Mouse (Mus musculus) forelimb bud, embryonic 11.5 days (tissue): ENCODE results near the gene Zfp142.

Experiments used
- DNase-seq: peaks from one replicate; pipeline ENCODE4 v3.0.0-alpha.2; 2012; ENCODE audit warnings: low read depth, low spot score

Gene Zfp142

DNA sequence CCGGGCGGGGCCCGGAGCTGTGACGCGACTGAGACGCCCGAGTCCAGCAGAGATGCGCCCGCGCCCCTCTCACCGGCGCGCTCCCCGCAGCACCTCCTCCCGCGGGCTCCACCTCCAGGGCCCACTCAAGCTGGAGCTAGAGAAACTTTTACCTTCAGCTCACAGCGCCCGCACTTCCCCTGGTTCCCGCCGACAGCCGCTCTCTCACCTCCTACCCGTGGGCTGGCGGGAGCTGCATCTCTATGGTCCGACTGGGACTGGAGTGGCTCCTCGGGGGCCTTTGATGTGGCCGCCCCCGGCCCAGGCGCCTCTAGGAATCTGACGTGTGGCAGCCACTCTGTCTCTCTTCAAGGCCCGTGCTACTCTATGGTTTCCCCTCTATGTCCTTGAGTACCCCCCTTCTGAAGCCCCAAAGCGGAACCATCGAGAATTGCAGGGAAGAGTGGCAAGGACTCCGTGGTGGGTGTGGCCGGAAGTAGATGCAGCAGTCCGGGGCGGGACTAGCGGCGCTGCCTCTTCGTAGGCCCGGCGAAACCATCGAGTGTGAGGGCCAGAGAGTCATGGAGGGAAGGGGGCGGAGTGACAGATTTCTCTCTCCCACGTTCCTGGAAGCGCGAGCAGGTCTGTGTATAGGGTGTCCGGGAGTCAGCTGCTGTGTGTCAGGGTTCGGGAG, at the start of gene Zfp142, which contains the start of gene Bcs1l:
Zfp142 (minus strand) TSS at position 474 of the 673 bp plus-strand sequence.
Bcs1l (plus strand) TSS at position 517 of the 673 bp plus-strand sequence.
- peak; percentile 99 for DNase-seq

DNA sequence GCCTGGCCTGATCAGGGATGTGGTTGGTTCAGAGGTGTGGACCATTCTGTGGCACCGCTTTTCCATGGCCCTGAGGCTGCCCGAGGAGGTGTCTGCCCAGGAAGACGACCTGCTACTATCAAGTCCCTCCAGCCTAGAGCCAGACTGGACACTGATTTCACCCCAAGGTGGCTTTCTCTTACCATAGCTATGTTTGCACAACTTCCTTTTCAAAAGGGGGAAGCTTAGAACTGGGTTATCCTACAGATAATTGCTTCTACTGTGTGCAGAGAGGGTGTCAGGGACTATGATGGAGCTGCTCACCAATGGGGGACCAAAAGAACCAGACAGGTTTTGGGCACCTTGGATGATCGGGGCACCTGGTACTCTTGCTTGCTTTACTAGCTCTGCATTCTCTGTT, 44.7 kb upstream of the Zfp142 start:
- no peak for DNase-seq

DNA sequence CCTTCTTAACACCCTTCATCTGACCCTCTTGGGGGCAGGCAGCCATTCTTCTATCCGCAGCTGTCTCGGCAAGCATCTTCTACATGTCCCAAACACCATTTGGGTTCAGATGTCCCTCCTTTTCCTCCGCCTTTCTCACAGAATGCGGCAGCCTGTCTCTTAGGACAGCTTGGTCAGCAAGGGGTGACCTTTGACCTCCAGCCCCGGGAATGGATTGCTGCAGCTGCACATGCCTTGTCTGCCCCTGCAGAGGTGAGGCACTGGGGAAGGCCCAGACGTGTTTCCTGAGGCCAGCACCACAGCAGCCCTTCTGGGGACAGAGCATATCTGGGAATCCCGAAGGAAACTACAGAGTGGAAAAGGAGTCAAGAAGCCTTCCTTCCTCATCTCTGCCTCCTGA, 40.0 kb upstream of the Zfp142 start:
- DNase-seq: no peak

DNA sequence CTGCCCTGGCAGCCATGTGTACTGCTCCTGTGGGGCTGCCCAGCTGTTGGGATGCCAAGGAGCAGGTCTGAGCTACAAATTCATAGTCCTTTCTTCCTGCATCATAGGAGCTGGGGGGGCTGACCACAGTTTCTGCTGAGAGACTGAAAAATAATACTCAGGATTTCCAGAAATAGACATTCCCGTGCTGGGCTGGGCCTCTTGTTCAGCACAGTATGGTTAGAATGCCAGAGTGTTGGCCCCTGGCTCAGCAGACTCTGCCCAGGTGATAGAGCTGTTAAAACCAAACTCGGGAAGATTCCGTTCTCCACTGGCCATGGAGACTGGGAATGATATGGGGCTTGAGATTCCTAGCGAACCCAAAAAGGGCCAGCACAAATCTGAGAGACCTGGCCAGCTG, 38.0 kb upstream of the Zfp142 start:
- DNase-seq: no peak

DNA sequence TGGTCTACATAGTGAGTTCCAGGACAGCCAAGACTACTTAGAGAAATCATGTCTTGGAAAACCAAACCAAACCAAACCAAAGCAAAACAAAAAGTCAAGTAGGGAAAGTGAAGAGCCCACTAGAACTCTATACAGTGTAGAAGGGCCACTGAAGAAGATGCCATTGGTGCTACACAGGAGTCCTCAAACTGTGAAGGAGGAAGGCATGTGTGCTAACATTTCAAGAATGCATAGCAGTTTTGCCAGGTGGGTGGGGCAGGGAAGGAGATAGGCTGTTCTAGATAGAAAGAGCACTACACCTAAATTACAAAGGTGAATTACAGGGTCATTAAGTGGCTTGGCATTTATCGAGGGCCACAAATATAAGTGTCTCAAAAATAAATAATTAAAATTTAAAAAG, 36.1 kb upstream of the Zfp142 start:
- DNase-seq: no peak

DNA sequence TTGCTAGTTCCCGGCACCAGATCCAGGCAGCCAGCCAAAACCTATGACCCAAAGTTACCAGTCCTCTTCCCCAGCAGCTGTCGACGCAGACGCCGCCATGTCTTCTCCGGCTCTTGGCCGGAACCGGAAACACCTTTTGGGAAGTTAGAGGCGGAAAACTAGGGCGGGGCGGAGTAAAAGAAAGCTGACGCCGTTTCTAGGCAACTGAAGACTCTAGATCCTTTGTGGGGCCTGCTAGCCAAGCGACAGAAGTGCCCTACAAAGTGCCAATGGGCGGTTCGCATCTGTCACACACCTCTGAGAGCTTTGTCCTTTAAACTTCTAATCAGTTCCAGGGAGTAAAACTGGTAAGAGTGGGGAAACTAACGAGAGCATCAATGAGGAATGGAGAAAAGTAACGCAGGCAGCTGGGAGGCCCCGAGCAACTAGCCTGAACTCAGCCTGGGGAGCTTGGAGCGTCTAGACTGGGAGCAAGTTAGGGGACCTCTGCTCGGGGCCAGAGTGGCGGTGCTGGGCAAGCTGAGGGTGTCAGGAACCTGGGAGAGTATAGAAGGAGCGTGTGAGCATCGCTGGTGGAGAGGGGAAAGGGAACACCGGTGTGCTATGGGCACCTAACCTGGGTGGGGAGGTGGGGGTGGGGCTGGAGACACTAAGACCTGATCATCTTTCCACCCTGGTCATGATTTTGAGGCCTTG, 13.4 kb upstream of the Zfp142 start, which contains the start of the genes Rnf25 and Stk36:
Rnf25 (minus strand) TSS at position 131 of the 696 bp plus-strand sequence.
Stk36 (plus strand) TSS at position 179 of the 696 bp plus-strand sequence.
- DNase-seq: peak; percentile 82

DNA sequence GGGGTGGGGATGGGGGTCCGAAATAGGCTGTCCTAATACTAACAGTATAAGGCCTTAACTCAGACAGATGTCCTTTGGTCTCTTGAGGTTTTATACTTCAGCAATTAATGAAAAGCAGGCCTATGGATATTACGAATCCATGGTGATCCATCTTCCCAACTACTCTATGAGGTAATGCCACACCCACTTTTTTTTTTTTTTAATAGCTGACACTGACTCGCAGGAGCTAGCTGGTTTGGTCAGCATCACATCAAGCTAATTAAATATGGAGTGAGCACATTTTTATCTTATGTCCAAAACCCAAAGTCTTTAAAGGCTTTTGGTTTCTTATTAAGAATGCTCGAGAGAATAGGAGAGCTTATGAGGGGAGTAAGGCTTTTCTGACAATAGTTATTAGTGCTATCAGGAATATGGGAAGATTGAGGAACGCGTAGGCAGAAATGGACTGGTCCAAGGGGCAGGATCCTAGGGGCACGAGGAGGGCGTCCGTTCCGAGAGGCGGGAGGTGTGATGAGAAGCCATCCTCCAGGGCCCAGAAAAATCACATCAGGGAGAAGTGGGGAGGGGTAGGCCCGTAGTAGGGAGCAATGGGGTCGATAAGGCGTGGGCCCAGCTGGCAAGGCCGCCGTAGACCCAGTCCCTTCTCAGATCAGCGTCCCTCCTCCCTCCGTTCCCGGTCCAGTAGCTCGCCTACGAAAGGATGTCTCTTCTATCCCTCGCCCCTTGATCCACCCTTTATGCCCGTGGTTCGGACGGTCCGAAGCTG, 12.6 kb upstream of the Zfp142 start:
- DNase-seq: no peak

DNA sequence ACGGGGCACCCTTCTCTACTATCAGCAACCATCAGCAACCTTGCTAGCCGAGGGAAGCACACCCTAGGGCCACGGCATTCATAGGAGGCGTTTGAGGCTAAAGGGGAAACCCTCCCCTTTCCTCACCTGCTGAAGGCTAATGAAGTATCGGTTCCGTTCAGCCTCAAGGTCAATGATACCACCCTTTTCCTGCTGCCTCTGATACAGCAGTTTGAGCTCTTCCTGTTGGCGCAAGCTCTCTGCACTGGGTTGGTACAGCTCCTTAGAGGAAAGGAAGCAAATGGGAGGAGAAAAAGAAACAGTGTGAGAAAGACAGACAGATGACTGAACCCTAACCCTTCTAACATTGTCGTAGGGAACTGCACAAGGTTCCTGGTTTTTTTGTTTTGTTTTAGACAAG, 6.4 kb upstream of the Zfp142 start:
- no peak for DNase-seq

DNA sequence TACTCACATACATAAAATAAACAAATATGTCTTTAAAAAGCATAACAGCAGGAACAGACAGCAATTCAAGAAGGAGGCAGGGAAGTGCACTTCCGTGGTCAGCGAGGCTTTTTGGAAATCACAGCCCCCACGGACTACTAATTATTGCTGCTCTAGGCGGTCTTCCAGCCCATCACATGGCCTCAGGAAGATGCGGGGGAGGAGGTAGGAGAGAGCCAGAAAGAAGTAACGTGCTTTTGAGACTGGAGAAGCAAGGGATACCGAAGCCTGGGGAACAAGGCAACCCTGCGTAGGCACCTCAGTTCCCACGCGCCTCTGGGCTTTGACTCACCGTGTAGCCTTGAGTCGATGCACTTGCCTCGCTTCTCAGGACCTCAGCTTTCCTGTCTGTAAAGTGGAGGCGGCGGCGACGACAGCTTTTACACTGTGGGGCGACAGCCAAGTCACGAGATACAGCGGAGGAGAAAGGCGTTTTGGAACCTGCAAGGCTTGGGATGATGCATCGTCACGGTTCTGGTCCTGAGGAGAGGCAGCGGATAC, 743 bp downstream of the Zfp142 start:
- DNase-seq: no peak

DNA sequence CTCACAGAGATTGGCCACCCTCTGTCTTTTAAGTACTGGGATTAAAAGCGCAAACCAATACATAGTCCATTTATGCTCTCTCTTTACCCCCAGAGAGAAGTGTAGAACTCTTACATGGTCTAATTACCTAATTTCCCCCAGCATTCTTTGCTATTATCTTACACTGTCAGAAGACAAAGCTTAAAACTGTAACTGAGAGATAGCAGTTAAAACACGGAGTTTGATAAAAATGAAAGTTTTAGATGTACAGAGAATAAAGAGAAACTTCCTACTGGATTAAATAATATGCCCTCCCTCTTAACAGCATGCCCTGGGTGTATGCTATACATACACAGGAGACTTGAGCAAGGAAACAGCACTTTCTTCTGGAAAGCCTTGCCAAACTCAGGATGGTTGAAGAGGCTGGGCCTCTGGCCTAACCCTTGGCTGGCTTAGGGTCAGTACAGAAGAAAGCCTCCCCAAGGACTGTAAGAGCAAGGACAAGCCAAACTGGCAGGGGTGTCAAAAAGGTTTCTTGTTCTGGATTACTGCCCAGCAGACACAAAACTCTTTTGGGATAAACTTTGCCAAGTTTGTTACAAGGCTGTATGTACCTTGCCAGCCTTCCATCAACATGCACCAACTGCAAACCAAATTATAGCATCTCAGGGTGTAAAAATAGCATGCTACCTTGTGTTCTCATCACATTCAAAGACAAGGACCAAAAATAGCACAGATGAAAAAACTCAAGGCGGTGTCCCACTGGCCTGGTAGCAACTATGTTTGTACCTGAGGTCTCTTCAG, 3.2 kb downstream of the Zfp142 start:
- no peak for DNase-seq

DNA sequence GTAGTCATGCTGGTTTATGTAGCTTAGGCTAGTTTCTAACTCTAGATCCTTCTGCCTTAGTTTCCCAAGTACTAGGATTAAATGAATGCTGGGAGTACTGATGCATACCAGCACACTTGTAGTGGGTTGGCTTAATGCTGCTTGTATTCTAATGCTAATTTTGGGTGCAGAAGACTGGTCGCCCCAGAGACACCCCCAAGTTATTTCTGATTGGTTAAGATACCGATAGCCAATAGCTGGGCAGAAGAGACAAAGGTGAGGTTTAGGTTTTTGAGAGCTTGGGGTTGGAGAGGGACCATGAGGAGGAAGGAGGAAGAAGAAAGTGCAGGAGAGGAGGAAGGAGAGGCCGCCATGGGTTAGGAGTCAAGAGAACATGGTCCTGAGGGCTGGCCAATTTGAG, 5.4 kb downstream of the Zfp142 start:
- DNase-seq: no peak

DNA sequence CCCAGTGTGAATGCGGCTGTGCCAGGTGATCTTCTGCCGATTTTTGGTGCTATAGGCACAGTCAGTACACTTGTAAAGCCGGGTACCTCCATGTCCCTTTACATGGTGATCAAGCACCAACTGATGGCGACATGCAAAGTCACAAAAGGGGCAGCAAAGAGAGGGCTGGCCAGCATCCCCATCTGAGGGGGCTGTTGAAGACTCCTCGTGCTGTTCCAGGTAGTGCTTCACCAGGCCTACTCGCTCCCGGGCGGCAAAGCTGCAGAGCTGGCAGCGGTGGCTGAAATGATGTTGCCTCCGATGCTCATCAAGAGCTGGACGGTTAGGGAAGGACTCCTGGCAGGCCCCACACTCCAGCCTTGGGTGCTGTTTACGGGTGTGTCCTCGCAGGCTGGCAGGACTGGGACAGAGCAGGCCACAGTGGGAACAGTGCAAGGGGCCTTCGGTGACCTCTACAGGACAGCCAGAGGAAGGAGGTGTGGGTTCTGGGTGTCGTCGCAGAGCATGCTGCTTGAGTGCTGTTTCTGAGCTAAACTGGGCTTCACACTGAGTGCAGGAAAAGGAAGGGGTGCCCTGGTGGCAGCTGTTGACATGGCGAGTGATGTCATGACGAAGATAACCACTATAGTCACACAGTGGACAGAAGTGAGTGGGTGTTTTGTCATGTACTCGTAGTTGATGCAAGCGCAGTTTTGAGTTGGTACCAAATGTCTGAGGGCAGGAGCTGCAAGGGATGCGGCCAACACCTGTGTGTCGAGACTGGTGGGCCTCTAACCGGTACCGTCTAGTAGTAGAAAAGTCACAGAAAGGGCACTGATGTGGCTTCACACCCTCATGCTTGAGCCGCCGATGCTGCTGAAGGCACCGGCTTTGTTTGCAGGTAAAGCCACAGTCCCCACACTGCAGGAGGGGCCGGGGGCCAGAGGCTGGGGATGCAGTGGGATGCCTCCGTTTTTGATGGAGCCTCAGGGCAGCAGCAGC, 18.0 kb downstream of the Zfp142 start:
- DNase-seq: no peak

DNA sequence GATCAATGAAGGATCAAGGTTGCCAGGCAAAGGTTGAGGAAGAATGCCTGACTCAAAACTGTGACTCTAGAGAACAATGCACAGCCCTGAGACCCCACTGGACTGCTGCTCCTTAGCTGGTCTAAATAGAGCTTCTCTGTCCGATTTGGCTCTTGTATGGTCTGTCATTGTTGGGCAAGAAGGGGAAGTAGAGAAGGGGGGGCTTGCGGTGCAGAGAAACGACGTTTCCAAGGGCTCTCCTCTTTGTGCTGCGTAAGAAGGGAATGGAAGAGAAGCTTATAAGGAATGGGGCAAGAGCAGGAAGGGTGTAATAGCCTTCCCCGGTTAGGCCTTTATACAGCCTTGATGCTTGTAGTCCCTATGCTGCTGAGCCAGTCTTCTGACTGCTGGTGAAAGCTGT, 22.2 kb downstream of the Zfp142 start:
- no peak for DNase-seq

DNA sequence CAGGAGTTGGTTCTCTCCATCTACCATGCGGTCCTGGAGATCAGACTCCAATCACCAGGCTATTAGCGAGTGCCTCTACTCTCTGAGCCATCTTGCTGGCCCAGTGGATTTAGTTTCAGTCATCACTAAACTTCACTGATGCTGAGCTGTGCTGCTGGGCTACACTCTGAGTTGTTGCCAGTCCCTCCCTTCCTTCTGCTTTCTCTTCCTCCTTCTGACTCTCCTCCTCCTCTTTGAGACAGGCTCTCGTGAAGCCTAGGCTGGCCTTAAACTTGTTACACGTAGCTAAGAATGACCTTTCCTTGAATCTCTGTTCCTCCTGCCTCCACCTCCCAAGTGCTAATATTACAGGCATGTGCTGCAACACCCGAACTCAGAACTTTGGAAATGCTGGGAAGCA, 29.0 kb downstream of the Zfp142 start:
- no peak for DNase-seq

DNA sequence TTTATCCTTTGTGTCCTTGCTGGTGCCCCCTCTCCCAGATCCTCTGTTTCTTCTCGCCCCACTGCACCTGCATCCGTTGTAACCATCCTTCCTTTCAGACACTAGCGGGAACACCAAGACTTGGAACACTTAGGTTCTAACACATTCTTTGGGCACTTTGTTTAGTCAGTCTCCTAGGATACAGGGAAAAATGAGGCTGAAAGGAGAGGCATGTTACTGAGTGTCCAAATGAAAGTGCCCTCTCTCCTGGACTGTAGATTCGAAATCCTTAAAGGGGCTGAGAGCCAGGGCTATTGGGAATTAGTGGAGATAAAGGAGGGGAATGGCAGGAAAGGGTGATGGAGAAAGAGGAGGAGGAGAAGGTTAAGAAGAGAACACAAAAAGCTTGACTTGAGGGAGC, 43.9 kb downstream of the Zfp142 start, which contains the start of gene Usp37:
Usp37 (minus strand) TSS at position 101 of the 400 bp plus-strand sequence.
- DNase-seq: no peak

DNA sequence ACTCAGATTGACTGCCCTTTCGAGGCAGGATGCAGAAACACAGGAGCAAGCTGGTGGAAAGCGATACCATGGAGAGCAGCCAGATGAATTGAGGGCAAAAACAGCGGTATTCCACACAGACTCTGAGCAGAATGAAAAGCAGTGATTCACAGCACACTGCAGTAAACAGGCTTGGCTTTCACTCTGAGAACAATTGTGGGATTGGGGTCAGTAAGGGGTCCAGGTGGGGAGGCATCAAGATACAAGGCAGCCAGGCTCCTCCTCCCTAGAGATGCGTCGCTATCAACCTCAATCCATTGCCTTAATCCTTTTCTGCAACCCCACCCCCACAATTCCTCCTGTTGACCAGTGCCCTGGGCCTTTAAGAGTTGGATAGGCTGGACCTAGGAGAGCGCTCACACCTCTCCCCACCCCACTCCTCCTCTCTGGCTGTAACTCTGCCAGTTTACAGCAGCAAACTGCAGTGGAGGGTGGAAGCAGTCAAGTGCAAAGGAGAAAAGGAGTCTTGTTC, 45.5 kb downstream of the Zfp142 start, which contains the start of gene Plcd4:
Plcd4 (plus strand) TSS at position 438 of the 511 bp plus-strand sequence.
- DNase-seq: peak; percentile 14

DNA sequence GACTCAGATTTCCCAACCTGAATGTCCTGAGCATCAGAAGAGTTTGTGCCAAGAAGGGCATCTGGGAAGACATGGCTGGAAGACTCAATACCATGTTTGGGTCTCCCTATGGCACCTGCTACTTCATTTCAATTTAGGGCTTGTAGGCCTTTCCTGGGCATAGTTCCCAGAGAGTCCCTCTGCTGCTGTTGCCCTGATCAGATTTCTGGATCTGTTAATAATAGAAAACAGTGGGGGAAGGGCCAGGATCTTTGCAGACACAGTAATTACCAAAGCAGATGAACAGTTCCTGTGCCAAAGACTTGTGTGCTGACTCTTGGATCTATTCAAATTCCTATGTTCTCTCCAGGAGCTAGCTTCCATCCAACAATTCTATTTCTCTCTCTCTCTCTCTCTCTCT, 49.4 kb downstream of the Zfp142 start:
- DNase-seq: no peak

DNA sequence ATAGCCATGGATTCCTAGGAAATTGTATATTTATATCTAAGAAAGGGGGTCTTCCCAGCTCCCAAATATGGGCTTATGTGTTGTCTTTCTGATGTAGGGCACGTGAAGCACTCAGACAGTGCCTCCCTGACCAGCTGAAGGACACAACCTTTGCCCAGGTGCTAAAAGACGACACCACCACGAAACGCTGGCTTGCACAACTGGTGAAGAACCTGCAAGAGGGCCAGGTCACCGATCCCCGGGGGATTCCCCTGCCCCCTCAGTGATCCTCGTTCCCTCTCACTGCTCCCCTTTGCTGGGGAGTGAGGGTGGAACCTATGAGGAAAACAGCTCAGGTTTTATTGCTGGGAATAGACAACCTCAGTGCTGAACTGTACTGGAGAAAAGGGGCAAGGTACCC, 59.5 kb downstream of the Zfp142 start:
- DNase-seq: no peak

DNA sequence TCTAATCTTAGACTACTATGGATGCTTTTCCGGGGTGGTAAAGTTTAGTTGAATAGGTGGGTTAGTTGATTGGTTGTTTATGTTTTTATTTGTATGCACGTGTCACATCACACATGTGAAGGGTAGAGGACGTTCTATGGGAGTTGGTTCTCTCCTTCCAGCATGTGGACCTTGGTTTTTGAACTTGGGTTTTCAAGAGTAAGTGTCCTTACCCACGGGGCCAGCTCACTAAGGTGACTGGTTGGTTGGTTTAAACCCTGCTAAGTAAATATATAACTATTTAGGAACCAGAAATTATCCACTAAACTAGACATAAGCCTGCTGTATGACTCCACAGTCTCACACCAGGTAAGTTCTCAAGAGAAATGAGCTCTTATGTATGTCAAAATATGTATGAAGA, 63.3 kb downstream of the Zfp142 start:
- DNase-seq: no peak

DNA sequence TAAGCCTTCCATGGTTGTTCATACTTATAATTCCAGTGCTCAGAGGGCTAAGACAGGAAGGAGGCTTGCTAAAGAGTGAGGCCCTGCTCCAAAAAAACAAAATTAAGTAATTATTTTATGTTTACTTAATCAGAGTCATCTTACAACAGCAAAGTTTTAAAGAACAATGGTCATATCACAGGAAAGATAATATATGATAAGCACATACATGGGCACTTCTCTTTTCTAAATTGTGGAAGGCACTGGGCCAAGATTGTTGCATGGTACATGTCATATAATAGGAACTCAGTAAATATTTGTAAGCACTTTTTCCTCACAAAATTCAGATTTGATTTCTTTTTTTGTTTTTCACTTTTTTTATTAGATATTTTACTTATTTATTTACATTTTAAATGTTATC, 68.2 kb downstream of the Zfp142 start:
- no peak for DNase-seq
